Mouse (Mus musculus): ENCODE data around the gene Rell1.
A peak's percentile ranks its signal among the peaks of the same experiment; 100 is the strongest.
"Not testable (repeated sequence)": the region's sequence is repeated elsewhere in the genome, so short reads cannot be mapped to it uniquely, and the experiment has no call there.

The Rell1 gene

GRCm38 (mm10) chr5:63951421-63951911 lies 17.2 kb downstream of the Rell1 start:
- DNase-seq: no peak

DNA sequence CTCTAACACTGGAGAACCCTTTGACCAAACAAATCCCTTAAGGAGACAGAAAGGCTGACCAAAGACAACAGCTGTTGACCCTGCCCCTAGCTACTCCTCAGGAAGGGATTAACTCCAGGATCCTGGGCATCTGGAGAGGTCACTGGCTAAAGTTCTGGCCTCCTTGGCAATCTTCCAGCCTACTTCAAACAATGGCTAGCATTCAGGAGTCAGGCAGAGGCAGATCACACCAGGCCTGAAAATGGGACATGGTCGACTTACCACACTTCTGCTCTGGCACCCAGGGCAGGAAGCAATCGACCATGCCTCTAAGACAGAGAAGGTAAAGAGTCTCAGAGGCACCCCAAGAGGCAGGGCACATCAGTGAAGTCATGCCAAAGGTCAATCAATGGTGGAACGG lies 19.5 kb downstream of the Rell1 start:
- DNase-seq: no peak

- no peak for DNase-seq
These were observed 21.2 kb downstream of the Rell1 start for GRCm38 (mm10) chr5:63947526-63947925.

DNA sequence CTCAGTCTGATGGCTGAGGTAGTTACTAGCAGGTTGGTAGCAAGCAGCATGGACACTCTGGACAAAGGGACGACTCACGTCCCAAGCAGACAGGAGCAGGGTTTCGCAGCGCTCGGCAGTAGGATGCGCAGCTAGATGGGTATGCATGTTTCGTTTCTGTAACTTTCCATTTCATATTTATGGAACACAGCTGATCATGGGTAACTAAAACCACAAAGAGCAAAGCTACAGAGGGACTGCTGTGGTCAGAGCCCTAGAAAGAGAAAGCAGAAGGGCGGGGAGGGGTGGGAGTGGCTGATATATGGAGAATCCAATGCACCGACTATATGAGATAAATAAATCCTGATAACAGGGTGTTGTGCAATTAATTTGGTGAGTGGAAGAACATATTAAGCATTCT lies 25.4 kb downstream of the Rell1 start:
- DNase-seq: no peak

DNA sequence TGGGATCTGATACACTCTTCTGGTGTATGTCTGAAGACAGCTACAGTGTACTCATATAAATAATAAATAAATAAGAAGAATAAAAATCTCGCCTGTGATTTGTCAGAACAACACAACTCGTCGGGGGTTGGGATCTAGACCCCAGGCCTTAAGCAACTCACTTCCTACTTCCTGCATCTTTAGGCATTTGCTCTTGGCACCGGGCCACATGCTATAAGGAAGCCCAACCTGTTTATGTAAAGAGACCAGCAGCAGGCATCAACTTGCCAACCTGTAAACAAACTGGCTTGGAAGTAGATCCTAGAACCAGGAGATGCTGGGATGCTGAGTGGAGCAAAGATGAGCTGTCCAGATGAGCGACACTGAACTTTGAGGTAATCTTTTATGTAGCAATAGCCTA lies 26.8 kb downstream of the Rell1 start:
- no peak for DNase-seq

- DNase-seq: no peak
These were observed 30.1 kb downstream of the Rell1 start for GRCm38 (mm10) chr5:63938575-63938974.

DNA sequence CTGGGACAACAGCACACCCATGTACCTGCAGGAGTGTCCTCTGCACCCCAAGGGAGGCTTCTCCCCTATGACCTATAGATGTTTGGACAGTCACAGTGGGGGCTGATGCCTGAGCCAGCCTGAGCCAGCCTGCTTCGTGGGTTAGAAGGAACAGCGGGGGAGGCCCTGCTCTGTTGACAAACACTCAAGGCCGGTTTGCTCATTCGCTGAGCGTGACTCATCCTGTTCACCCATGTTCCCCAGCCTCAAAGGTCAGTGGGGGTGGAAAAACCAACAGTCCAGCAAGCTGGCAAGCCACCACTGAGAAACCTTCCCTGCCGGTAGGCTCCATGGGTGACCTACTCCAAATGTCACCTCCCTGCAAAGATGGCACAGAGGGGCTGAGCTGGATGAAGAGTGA lies 32.0 kb downstream of the Rell1 start:
- no peak for DNase-seq

DNA sequence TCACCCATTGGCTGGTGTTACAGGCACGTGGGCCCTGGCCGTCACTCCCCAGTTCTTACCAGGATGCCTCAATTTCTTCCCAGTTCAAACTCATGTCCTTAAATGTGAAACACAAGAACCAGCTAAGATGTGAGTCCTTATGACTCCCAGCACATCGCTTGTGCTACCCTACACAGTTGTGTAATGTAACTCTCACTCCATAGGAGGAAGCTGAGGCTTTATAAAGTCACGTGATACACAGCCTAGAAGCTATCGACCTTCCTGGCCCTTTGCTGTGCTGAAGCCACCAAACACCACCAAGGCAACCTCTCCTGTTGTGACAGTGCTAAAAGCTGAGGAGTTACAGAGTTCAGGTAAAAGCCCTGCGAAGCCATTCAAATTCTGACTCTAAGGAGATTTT lies 33.1 kb downstream of the Rell1 start:
- DNase-seq: no peak

GRCm38 (mm10) chr5:63932829-63933228 lies 35.9 kb downstream of the Rell1 start:
- DNase-seq: no peak

- no peak for DNase-seq
These were observed 37.8 kb downstream of the Rell1 start for GRCm38 (mm10) chr5:63930824-63931358.

GRCm38 (mm10) chr5:63925035-63925628 lies 43.6 kb downstream of the Rell1 start:
- DNase-seq: no peak

- no peak for DNase-seq
These were observed 45.2 kb downstream of the Rell1 start for GRCm38 (mm10) chr5:63923305-63924025.

DNA sequence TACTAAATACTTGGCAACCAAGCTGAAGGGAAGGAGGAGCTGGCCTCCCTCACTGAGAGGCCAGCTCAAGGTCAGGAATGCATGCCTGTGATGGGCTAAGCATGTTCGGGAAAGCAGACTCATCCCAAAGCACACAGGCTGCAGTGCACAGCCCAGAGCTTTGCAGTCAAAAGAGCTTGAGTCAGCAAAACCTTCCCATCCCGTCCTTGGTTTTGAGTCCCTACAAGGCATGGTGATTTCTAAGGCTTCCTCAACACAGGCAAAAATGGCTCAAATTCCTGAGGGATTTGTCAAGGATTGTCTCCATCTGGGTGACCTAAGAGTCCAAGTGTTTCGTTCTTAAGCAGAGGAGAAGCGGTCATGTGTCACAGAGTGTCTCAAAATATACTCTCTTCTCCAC lies 50.5 kb downstream of the Rell1 start:
- no peak for DNase-seq

DNA sequence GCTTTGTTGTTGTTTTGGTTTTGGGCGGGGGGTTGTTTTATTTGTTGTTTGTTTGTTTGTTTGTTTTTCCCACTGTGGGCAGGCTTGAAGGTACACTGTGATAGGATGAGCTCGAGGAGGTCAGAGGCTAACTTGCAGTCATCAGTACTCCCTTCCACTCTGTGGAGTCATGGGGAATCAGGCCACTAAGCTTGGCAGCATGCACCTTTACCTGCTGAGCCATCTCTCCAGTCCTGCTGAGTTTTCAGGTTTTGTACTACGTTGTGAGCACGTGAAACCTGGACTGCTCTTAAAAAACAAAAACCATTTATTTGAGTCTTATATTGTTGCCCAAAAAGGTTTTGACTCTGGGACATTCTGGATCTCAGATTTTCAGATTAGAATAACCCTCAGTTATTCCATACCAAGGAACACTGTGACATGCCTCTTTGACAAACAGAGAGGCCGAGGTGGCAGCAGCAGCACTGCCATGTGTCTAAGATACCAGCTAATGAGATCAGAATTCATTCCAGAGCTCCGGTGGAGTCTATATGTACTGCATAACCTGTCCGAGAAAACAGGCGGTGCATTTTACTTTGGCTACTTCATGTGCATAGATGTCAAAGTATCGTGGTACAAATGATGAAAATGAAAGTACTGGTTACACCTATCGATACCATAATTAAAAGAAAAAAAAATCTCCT lies 52.1 kb downstream of the Rell1 start:
- no peak for DNase-seq

- DNase-seq: no peak
These were observed 53.8 kb downstream of the Rell1 start for GRCm38 (mm10) chr5:63914896-63915295.

- DNase-seq: no peak
These were observed 58.3 kb downstream of the Rell1 start for GRCm38 (mm10) chr5:63910171-63910960.

DNA sequence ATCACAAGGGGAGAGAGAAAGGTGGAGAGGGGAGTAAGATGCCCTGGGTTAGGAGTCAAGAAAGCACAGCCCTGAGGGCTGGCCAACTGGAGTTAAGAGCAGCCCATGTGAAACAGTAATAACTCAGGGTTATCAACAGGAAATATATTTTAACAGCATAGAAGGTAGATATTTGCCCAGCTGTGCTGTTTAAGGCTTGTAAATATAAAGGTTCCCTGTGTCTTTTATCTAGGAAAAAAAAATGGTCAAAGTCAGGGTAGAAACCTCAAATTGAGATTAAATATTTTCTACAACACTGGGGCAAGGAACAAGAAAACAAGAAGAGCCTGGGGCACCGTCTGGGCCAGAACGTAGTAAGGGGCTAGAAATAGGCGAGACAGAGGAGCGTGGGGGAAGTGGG lies 61.2 kb downstream of the Rell1 start:
- DNase-seq: no peak

DNA sequence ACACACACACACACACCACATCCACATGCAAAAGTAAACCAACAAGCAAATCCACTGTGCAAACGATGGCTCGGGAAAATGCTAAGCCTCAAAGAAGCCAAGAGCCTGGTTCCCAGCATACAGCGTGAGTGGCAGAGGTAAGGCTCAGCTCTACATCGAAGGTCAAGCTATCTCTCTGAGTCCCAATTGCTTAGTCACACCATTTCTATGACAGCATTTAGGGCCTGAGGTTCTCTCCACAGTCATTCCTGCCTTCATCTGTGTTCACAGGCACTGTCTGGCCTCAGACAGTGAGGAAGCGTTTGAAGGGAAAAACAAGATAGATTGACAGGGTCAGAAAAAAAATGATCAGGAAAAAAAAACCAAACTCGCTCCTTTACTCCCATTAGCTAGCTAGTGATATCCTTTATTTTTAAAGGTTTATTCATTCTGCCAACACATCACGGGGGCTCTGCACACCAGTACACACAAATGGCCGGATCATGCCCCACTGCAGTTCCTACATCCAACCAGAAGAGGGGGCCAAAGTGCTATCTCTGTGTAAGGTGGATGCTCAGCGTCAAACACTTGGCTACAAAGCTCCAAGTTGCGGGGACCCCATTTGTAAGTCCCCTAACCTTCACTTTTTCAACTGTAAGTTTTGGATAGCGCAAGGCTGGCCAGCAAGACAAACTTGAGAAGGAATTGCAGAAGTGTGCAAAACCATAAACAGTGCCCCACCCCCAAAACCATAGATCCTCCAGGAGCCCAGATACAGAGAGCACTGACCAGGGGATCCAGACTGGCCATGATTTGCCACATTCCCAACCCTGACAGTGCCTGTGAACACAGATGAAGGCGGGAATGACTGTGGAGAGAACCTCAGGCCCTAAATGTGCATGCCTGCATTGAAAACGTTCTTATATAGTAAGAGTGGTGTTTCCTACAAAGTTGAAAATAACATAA lies 62.3 kb downstream of the Rell1 start:
- DNase-seq: peak; percentile 75

DNA sequence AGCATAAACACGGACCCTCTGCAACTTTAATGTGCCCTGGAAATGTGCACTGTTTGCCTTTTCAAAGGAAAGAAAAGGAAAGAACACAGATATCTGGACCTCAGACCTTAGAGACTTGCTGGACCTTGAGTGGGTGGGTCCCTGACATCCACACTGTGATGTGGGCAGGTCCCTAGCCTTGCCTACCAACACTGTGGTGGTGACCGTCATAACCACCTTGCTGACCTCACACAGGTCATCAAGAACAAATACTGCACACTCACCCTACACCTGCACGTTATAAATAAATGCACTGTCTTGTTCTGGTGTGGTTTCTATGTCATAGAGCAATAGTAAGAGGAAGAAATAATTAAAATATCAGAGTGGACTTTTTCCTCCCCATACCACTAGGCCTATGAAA lies 65.4 kb downstream of the Rell1 start:
- DNase-seq: no peak

GRCm38 (mm10) chr5:63897820-63898110 lies 70.9 kb downstream of the Rell1 start:
- no peak for DNase-seq

DNA sequence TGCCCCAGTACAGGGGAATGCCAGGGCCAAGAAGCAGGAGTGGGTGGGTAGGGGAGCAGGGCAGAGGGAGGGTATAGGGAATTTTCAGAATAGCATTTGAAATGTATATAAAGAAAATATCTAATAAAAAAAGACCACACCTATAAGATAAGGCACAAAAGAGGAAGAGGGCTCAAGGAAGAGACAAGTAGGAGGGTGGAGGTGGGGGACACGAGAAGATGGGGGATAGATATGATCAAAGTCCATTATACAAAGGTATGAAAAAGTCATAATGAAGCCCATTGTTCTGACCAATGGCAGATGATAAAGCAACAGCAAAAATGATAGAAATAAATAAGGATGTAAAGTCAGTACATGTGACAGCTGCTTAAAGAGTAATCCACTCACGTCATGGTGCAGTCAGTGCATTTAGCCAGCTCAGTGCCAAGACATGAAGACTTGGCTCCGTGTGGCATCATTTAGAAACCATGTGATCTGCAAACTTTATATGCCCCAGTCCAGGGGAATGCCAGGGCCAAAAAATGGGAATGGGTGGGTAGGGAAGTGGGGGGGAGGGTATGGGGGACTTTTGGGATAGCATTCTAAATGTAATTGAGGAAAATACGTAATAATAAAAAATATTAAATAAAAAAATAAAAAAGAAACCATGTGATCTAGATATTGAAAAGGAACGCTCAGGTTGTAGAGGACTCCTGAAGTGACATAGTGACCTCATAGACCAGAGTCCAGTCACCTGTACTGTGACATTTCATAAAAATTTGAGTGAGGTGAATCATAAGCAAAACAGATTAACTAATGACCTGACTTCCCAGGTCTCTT lies 71.5 kb downstream of the Rell1 start:
- DNase-seq: not testable (repeated sequence)

Measured in right cerebral cortex, postnatal 14 days (tissue).